Mouse (Mus musculus): ENCODE results near the gene Zranb1. TPM values are rescaled to one million over a fixed set of nuclear protein-coding genes. Genes with fewer than 3 reads are reported as not detected.

The Zranb1 gene
- polyA plus RNA-seq, 1 experiment from 2014 or later, result 15.6 TPM

GRCm38 (mm10) chr7:132900826-132901531, 30.0 kb upstream of the Zranb1 start:
- no peaks in the 10 kb centered on the region for H3K36me3 ChIP-seq (ENCODE audit: control insufficient read depth, insufficient read depth, low read length)
- no peak overlapping the region for H3K27ac ChIP-seq (ENCODE audit: low read depth, low read length)
- no peaks in the 10 kb centered on the region for H3K27me3 ChIP-seq (ENCODE audit: control insufficient read depth, insufficient read depth, low read length)
- H3K4me2 ChIP-seq, result no peak overlapping the region
- DNase-seq (ENCODE audit: low spot score, missing footprints), result peak; percentile 75
- no peak overlapping the region for H3K9ac ChIP-seq (ENCODE audit: low read length)
- no peaks in the 10 kb centered on the region for H3K4me1 ChIP-seq (ENCODE audit: control insufficient read depth, insufficient read depth, low read length)
- WGBS, result 70% methylated on average over 2 of the region's 2 CpGs
- no peak overlapping the region for H3K4me3 ChIP-seq (ENCODE audit: low read depth, low read length)
- no peaks in the 10 kb centered on the region for H3K9me3 ChIP-seq (ENCODE audit: control insufficient read depth, low read length)
- ATAC-seq (ENCODE audit: low FRiP score), result no peak

GRCm38 (mm10) chr7:132903796-132904195, 27.1 kb upstream of the Zranb1 start:
- Histone ChIP-seq H3K4me1 (ENCODE audit: control insufficient read depth, insufficient read depth, low read length) (no peaks in the 10 kb centered on the region), H3K4me2 (no peak overlapping the region), H3K9me3 (ENCODE audit: control insufficient read depth, low read length) (peaks cover 5% of the 10 kb centered on the region; the same call in 1 of the 2 replicates), H3K36me3 (ENCODE audit: control insufficient read depth, insufficient read depth, low read length) (no peaks in the 10 kb centered on the region), H3K27ac (ENCODE audit: low read depth, low read length) (no peak overlapping the region), H3K27me3 (ENCODE audit: control insufficient read depth, insufficient read depth, low read length) (no peaks in the 10 kb centered on the region), H3K9ac (ENCODE audit: low read length) (no peak overlapping the region), H3K4me3 (ENCODE audit: low read depth, low read length) (no peak overlapping the region)
- DNase-seq (ENCODE audit: low spot score, missing footprints) (no peak), ATAC-seq (ENCODE audit: low FRiP score) (no peak)
- 84% methylated on average over 3 of the region's 3 CpGs for WGBS

GRCm38 (mm10) chr7:132921971-132922370, 9.0 kb upstream of the Zranb1 start:
- DNase-seq (ENCODE audit: low spot score, missing footprints), result peak; percentile 53
- H3K4me3 ChIP-seq (ENCODE audit: low read depth, low read length), result no peak overlapping the region
- no peak overlapping the region for H3K4me2 ChIP-seq
- H3K27me3 ChIP-seq (ENCODE audit: control insufficient read depth, insufficient read depth, low read length), result no peaks in the 10 kb centered on the region; the same call in 1 of the 2 replicates
- no peak overlapping the region for H3K9ac ChIP-seq (ENCODE audit: low read length)
- no peaks in the 10 kb centered on the region for H3K4me1 ChIP-seq (ENCODE audit: control insufficient read depth, insufficient read depth, low read length)
- no peaks in the 10 kb centered on the region; the same call in 1 of the 2 replicates for H3K9me3 ChIP-seq (ENCODE audit: control insufficient read depth, low read length)
- WGBS, result 22% methylated on average over 3 of the region's 3 CpGs
- no peaks in the 10 kb centered on the region for H3K36me3 ChIP-seq (ENCODE audit: control insufficient read depth, insufficient read depth, low read length)
- no peak for ATAC-seq (ENCODE audit: low FRiP score)
- no peak overlapping the region for H3K27ac ChIP-seq (ENCODE audit: low read depth, low read length)

- Histone ChIP-seq H3K36me3 (ENCODE audit: control insufficient read depth, insufficient read depth, low read length) (no peaks in the 10 kb centered on the region), H3K4me3 (ENCODE audit: low read depth, low read length) (no peak overlapping the region), H3K27me3 (ENCODE audit: control insufficient read depth, insufficient read depth, low read length) (no peaks in the 10 kb centered on the region; the same call in 1 of the 2 replicates), H3K27ac (ENCODE audit: low read depth, low read length) (no peak overlapping the region), H3K4me1 (ENCODE audit: control insufficient read depth, insufficient read depth, low read length) (no peaks in the 10 kb centered on the region), H3K4me2 (no peak overlapping the region), H3K9me3 (ENCODE audit: control insufficient read depth, low read length) (no peaks in the 10 kb centered on the region), H3K9ac (ENCODE audit: low read length) (no peak overlapping the region)
- 81% methylated on average over 2 of the region's 2 CpGs for WGBS
- peak; percentile 44 for DNase-seq (ENCODE audit: low spot score, missing footprints)
- no peak for ATAC-seq (ENCODE audit: low FRiP score)
Measured at GRCm38 (mm10) chr7:132925227-132925626, 5.7 kb upstream of the Zranb1 start.

- Histone ChIP-seq H3K36me3 (ENCODE audit: control insufficient read depth, insufficient read depth, low read length) (no peaks in the 10 kb centered on the region), H3K9me3 (ENCODE audit: control insufficient read depth, low read length) (no peaks in the 10 kb centered on the region), H3K4me1 (ENCODE audit: control insufficient read depth, insufficient read depth, low read length) (peaks cover 1% of the 10 kb centered on the region; the same call in 1 of the 2 replicates), H3K9ac (ENCODE audit: low read length) (no peak overlapping the region), H3K4me2 (no peak overlapping the region), H3K27me3 (ENCODE audit: control insufficient read depth, insufficient read depth, low read length) (no peaks in the 10 kb centered on the region; the same call in 1 of the 2 replicates), H3K27ac (ENCODE audit: low read depth, low read length) (no peak overlapping the region), H3K4me3 (ENCODE audit: low read depth, low read length) (no peak overlapping the region)
- 66% methylated on average over 3 of the region's 3 CpGs for WGBS
- ATAC-seq (ENCODE audit: low FRiP score), result no peak
- DNase-seq (ENCODE audit: low spot score, missing footprints), result no peak
Measured at GRCm38 (mm10) chr7:132927201-132927600, 3.7 kb upstream of the Zranb1 start.

GRCm38 (mm10) chr7:132930055-132930454, 887 bp upstream of the Zranb1 start:
- DNase-seq (ENCODE audit: low spot score, missing footprints) (no peak), ATAC-seq (ENCODE audit: low FRiP score) (no peak)
- H3K27me3 ChIP-seq (ENCODE audit: control insufficient read depth, insufficient read depth, low read length), result no peaks in the 10 kb centered on the region; the same call in 1 of the 2 replicates
- peaks cover 8% of the 10 kb centered on the region; the same call in 1 of the 2 replicates for H3K4me1 ChIP-seq (ENCODE audit: control insufficient read depth, insufficient read depth, low read length)
- no peaks in the 10 kb centered on the region for H3K36me3 ChIP-seq (ENCODE audit: control insufficient read depth, insufficient read depth, low read length)
- no peak overlapping the region for H3K27ac ChIP-seq (ENCODE audit: low read depth, low read length)
- peak overlapping the region; percentile 84 for H3K9ac ChIP-seq (ENCODE audit: low read length)
- H3K4me3 ChIP-seq (ENCODE audit: low read depth, low read length), result peak overlapping the region; percentile 96
- 85% methylated on average over 5 of the region's 5 CpGs for WGBS
- peak overlapping the region; percentile 74 for H3K4me2 ChIP-seq
- H3K9me3 ChIP-seq (ENCODE audit: control insufficient read depth, low read length), result no peaks in the 10 kb centered on the region

- WGBS, result under 1% methylated on average over 46 of the region's 55 CpGs
- H3K4me3 ChIP-seq (ENCODE audit: low read depth, low read length), result peak overlapping the region; percentile 96
- no peaks in the 10 kb centered on the region for H3K27me3 ChIP-seq (ENCODE audit: control insufficient read depth, insufficient read depth, low read length)
- no peaks in the 10 kb centered on the region for H3K36me3 ChIP-seq (ENCODE audit: control insufficient read depth, insufficient read depth, low read length)
- H3K4me2 ChIP-seq, result peak overlapping the region; percentile 69
- no peaks in the 10 kb centered on the region for H3K9me3 ChIP-seq (ENCODE audit: control insufficient read depth, low read length)
- ATAC-seq (ENCODE audit: low FRiP score) (no peak; the same call in 1 of the 2 replicates), DNase-seq (ENCODE audit: low spot score, missing footprints) (peak; percentile 95)
- peak overlapping the region; percentile 95 for H3K9ac ChIP-seq (ENCODE audit: low read length)
- peak overlapping the region; percentile 95 for H3K27ac ChIP-seq (ENCODE audit: low read depth, low read length)
- peaks cover 8% of the 10 kb centered on the region; the same call in 1 of the 2 replicates for H3K4me1 ChIP-seq (ENCODE audit: control insufficient read depth, insufficient read depth, low read length)
Measured at GRCm38 (mm10) chr7:132931560-132932351, 814 bp downstream of the Zranb1 start.

- no peak overlapping the region for H3K4me2 ChIP-seq
- H3K9me3 ChIP-seq (ENCODE audit: control insufficient read depth, low read length), result no peaks in the 10 kb centered on the region
- no peak overlapping the region for H3K27ac ChIP-seq (ENCODE audit: low read depth, low read length)
- H3K36me3 ChIP-seq (ENCODE audit: control insufficient read depth, insufficient read depth, low read length), result no peaks in the 10 kb centered on the region
- no peak overlapping the region for H3K4me3 ChIP-seq (ENCODE audit: low read depth, low read length)
- H3K4me1 ChIP-seq (ENCODE audit: control insufficient read depth, insufficient read depth, low read length), result peaks cover 8% of the 10 kb centered on the region; the same call in 1 of the 2 replicates
- WGBS, result 94% methylated on average over 1 of the region's 1 CpGs
- no peak overlapping the region for H3K9ac ChIP-seq (ENCODE audit: low read length)
- H3K27me3 ChIP-seq (ENCODE audit: control insufficient read depth, insufficient read depth, low read length), result no peaks in the 10 kb centered on the region
- DNase-seq (ENCODE audit: low spot score, missing footprints), result no peak
- ATAC-seq (ENCODE audit: low FRiP score), result no peak
Measured at GRCm38 (mm10) chr7:132933331-132933730, 2.4 kb downstream of the Zranb1 start.

- ATAC-seq (ENCODE audit: low FRiP score) (no peak), DNase-seq (ENCODE audit: low spot score, missing footprints) (no peak)
- Histone ChIP-seq H3K9me3 (ENCODE audit: control insufficient read depth, low read length) (no peaks in the 10 kb centered on the region), H3K36me3 (ENCODE audit: control insufficient read depth, insufficient read depth, low read length) (no peaks in the 10 kb centered on the region), H3K9ac (ENCODE audit: low read length) (no peak overlapping the region), H3K4me1 (ENCODE audit: control insufficient read depth, insufficient read depth, low read length) (peaks cover 8% of the 10 kb centered on the region; the same call in 1 of the 2 replicates), H3K27me3 (ENCODE audit: control insufficient read depth, insufficient read depth, low read length) (no peaks in the 10 kb centered on the region), H3K4me3 (ENCODE audit: low read depth, low read length) (no peak overlapping the region), H3K27ac (ENCODE audit: low read depth, low read length) (no peak overlapping the region), H3K4me2 (no peak overlapping the region)
Measured at GRCm38 (mm10) chr7:132934743-132935142, 3.8 kb downstream of the Zranb1 start.
